Comparison of ENCODE assay signal across 8 mouse cellular contexts in genomic region chr13:102644789-102645551, GRCm38 (mm10). TPM values are rescaled to one million over a fixed set of nuclear protein-coding genes. Genes with fewer than 3 reads are reported as not detected.
DNase-seq lines count a peak whose midpoint lies in the region; ATAC-seq and TF ChIP-seq lines count a peak whose summit lies in the region.

No protein-coding gene starts in this region.

- no peak overlapping the region for H3K4me3 ChIP-seq in thymus, adult 2 months (ENCODE audit: control insufficient read depth, insufficient read depth, low read length)
- no peak overlapping the region for H3K4me3 ChIP-seq in intestine, embryonic 16.5 days (ENCODE audit: low read length)
- peak overlapping the region; percentile 88 for H3K4me3 ChIP-seq in megakaryocyte, embryonic 14.5 days (replicated peaks)

- no peak for TF ChIP-seq POLR2A in thymus, adult 2 months (IDR thresholded peaks at IDR 0.05; ENCODE audit: control insufficient read depth, extremely low read depth, insufficient read depth, low read length, poor library complexity)

- H3K4me2 ChIP-seq in intestine, embryonic 16.5 days (ENCODE audit: low read depth, low read length): peak overlapping the region; percentile 30

- H3K4me1 ChIP-seq in thymus, adult 2 months (replicated peaks; ENCODE audit: control insufficient read depth, insufficient read depth, low read length): peaks cover 25% of the 10 kb centered on the region
- H3K4me1 ChIP-seq in intestine, embryonic 16.5 days (ENCODE audit: control insufficient read depth, insufficient read depth, low read length): peaks cover 7% of the 10 kb centered on the region
- H3K4me1 ChIP-seq in megakaryocyte, embryonic 14.5 days: peaks cover 49% of the 10 kb centered on the region

- H3K9me3 ChIP-seq in intestine, embryonic 16.5 days (ENCODE audit: control insufficient read depth, low read length): no peaks in the 10 kb centered on the region
- H3K9me3 ChIP-seq in megakaryocyte, embryonic 14.5 days: no peaks in the 10 kb centered on the region

- H3K9ac ChIP-seq in intestine, embryonic 16.5 days (ENCODE audit: low read depth, low read length): no peak overlapping the region

- peak; percentile 69 for DNase-seq in thymus, adult 2 months
- DNase-seq in thymus, adult 18-20 months: no peak
- peak; percentile 92 for DNase-seq in embryo, embryonic 10.5 days (ENCODE audit: low spot score)
- DNase-seq in heart, adult 11 months: peak; percentile 92
- DNase-seq in left cerebral cortex, postnatal 10 days (ENCODE audit: extremely low spot score in 1 of 2, low spot score in 2 of 2): peak; percentile 64 to 85
- DNase-seq in right cerebral cortex, postnatal 25 days: peak; percentile 66

- H3K27ac ChIP-seq in thymus, adult 2 months (ENCODE audit: control insufficient read depth, insufficient read depth, low read length): no peak overlapping the region
- H3K27ac ChIP-seq in intestine, embryonic 16.5 days (ENCODE audit: low read length): no peak overlapping the region

- WGBS in thymus, adult 2 months: 28% methylated on average over 17 of the region's 17 CpGs
- WGBS in intestine, embryonic 16.5 days: 27% methylated on average over 17 of the region's 17 CpGs

- H3K36me3 ChIP-seq in thymus, adult 2 months (ENCODE audit: control insufficient read depth, insufficient read depth, low read length): no peaks in the 10 kb centered on the region
- no peaks in the 10 kb centered on the region for H3K36me3 ChIP-seq in intestine, embryonic 16.5 days (ENCODE audit: control insufficient read depth, insufficient read depth, low read length)
- H3K36me3 ChIP-seq in megakaryocyte, embryonic 14.5 days (replicated peaks; ENCODE audit: low read length): no peaks in the 10 kb centered on the region

- intact Hi-C loops in left cerebral cortex, postnatal 10 days (cut with DNase I): loop anchor here (5.0 to 10.0 kb wide), 2 partner anchors 730 to 913 kb away; no protein-coding TSS in a partner anchor

- no peak for TF ChIP-seq CTCF in thymus, adult 2 months (IDR thresholded peaks at IDR 0.05; ENCODE audit: borderline replicate concordance, control insufficient read depth, extremely low read depth, insufficient read depth, low read length, poor library complexity)

- peak; percentile 66 for ATAC-seq in intestine, embryonic 16.5 days

- no peaks in the 10 kb centered on the region for H3K27me3 ChIP-seq in thymus, adult 2 months (ENCODE audit: control insufficient read depth, insufficient read depth, low read length)
- no peaks in the 10 kb centered on the region for H3K27me3 ChIP-seq in intestine, embryonic 16.5 days (replicated peaks; ENCODE audit: control insufficient read depth, insufficient read depth, low read length)
- H3K27me3 ChIP-seq in megakaryocyte, embryonic 14.5 days (replicated peaks): no peaks in the 10 kb centered on the region

RNA-seq across cellular contexts. Expression of gene Cd180, which starts 48.4 kb away (rescaled TPM):
- polyA plus RNA-seq in thymus, adult 2 months (2012; rRNA removed): 4.1 and 4.5 TPM in 2 replicates
- 0.31 and 0.54 TPM in 2 replicates for polyA plus RNA-seq in intestine, embryonic 16.5 days (2015; fragmentation: Nextera tagmentation; extraction: Ambion mirVana)
- total RNA-seq in left cerebral cortex, postnatal 10 days (2021): 1 to 10 TPM; 3.6 to 3.9 TPM
- polyA plus RNA-seq in megakaryocyte, embryonic 14.5 days (2012; ENCODE audit: insufficient read depth, low replicate concordance): 1.5 TPM in 2 replicates

Comparison
In these comparisons a context has a peak if more than half of its experiments do, and no peak if none do; other contexts are left out.
1. DNase-seq: peak in thymus, adult 2 months (single experiment), embryo, embryonic 10.5 days (single experiment), heart, adult 11 months (single experiment), left cerebral cortex, postnatal 10 days (2 of 2) and right cerebral cortex, postnatal 25 days (single experiment); none in thymus, adult 18-20 months (0 of 2).